Mouse (Mus musculus): ENCODE data around the gene Dhrs7. TPM values are rescaled to one million over a fixed set of nuclear protein-coding genes. Genes with fewer than 3 reads are reported as not detected.
"Not testable (repeated sequence)": the region's sequence is repeated elsewhere in the genome, so short reads cannot be mapped to it uniquely, and the experiment has no call there.

Dhrs7 gene
- polyA plus RNA-seq (2015; fragmentation: Nextera tagmentation; extraction: Ambion mirVana): 11.4 and 14.2 TPM in 2 replicates

- WGBS: 3% methylated on average over 33 of the region's 33 CpGs
- Histone ChIP-seq H3K9me3 (no peaks in the 10 kb centered on the region), H3K36me3 (no peaks in the 10 kb centered on the region), H3K9ac (peak within 1 kb of the TSS; percentile 72), H3K4me2 (replicated peaks) (peak within 1 kb of the TSS; percentile 91), H3K4me3 (peak within 1 kb of the TSS; percentile 62), H3K4me1 (peaks cover 12% of the 10 kb centered on the region; the same call in 1 of the 2 replicates), H3K27ac (no peak within 1 kb of the TSS), H3K27me3 (peaks cover 8% of the 10 kb centered on the region; the same call in 1 of the 2 replicates)
- ATAC-seq (ENCODE audit: low FRiP score, low read depth): peak; percentile 81
Observed at GRCm38 (mm10) chr12:72664735-72665337, at the start of gene Dhrs7. Gene Dhrs7 (minus strand): TSS chr12:72664909.

- Histone ChIP-seq H3K4me3 (no peak overlapping the region), H3K27ac (no peak overlapping the region), H3K4me2 (replicated peaks) (no peak overlapping the region), H3K27me3 (no peaks in the 10 kb centered on the region), H3K9me3 (peaks cover 8% of the 10 kb centered on the region), H3K4me1 (no peaks in the 10 kb centered on the region), H3K36me3 (no peaks in the 10 kb centered on the region), H3K9ac (no peak overlapping the region)
- 95% methylated on average over 3 of the region's 3 CpGs for whole genome bisulfite sequencing
- no peak for ATAC-seq (ENCODE audit: low FRiP score, low read depth)
Observed at GRCm38 (mm10) chr12:72709981-72710380, 45.3 kb upstream of the Dhrs7 start.

- WGBS: 89% methylated on average over 4 of the region's 4 CpGs
- no peak overlapping the region for H3K4me2 ChIP-seq (replicated peaks)
- H3K9me3 ChIP-seq: no peaks in the 10 kb centered on the region
- H3K4me1 ChIP-seq: 0 out of 2 replicates have a peak, but pooled peaks cover 4% of the 10 kb centered on the region
- no peak for ATAC-seq (ENCODE audit: low FRiP score, low read depth)
- H3K9ac ChIP-seq: no peak overlapping the region
- no peaks in the 10 kb centered on the region for H3K27me3 ChIP-seq
- no peaks in the 10 kb centered on the region for H3K36me3 ChIP-seq
- H3K4me3 ChIP-seq: no peak overlapping the region
- H3K27ac ChIP-seq: no peak overlapping the region
Observed at GRCm38 (mm10) chr12:72704068-72704467, 39.4 kb upstream of the Dhrs7 start.

GRCm38 (mm10) chr12:72700013-72700412 lies 35.3 kb upstream of the Dhrs7 start:
- Histone ChIP-seq H3K27ac (no peak overlapping the region), H3K4me1 (0 out of 2 replicates have a peak, but pooled peaks cover 4% of the 10 kb centered on the region), H3K36me3 (no peaks in the 10 kb centered on the region), H3K4me2 (replicated peaks) (no peak overlapping the region), H3K27me3 (no peaks in the 10 kb centered on the region), H3K9me3 (no peaks in the 10 kb centered on the region), H3K4me3 (no peak overlapping the region), H3K9ac (no peak overlapping the region)
- ATAC-seq (ENCODE audit: low FRiP score, low read depth): no peak
- 4% methylated on average over 1 of the region's 1 CpGs for WGBS

GRCm38 (mm10) chr12:72694901-72695463 lies 30.3 kb upstream of the Dhrs7 start:
- 0 out of 2 replicates have a peak, but pooled peaks cover 1% of the 10 kb centered on the region for H3K4me1 ChIP-seq
- no peak overlapping the region for H3K4me3 ChIP-seq
- ATAC-seq (ENCODE audit: low FRiP score, low read depth): no peak
- H3K27ac ChIP-seq: no peak overlapping the region
- no peaks in the 10 kb centered on the region for H3K27me3 ChIP-seq
- H3K9me3 ChIP-seq: no peaks in the 10 kb centered on the region
- H3K36me3 ChIP-seq: no peaks in the 10 kb centered on the region
- no peak overlapping the region for H3K9ac ChIP-seq
- WGBS: 45% methylated on average over 9 of the region's 9 CpGs
- H3K4me2 ChIP-seq (replicated peaks): no peak overlapping the region

GRCm38 (mm10) chr12:72694438-72694837 lies 29.7 kb upstream of the Dhrs7 start:
- no peaks in the 10 kb centered on the region for H3K27me3 ChIP-seq
- H3K9me3 ChIP-seq: no peaks in the 10 kb centered on the region
- H3K36me3 ChIP-seq: no peaks in the 10 kb centered on the region
- no peak overlapping the region for H3K4me3 ChIP-seq
- H3K4me1 ChIP-seq: no peaks in the 10 kb centered on the region
- H3K9ac ChIP-seq: no peak overlapping the region
- H3K4me2 ChIP-seq (replicated peaks): no peak overlapping the region
- H3K27ac ChIP-seq: no peak overlapping the region
- no peak for ATAC-seq (ENCODE audit: low FRiP score, low read depth)
- WGBS: 74% methylated on average over 12 of the region's 12 CpGs

- Histone ChIP-seq H3K9ac (no peak overlapping the region), H3K27me3 (no peaks in the 10 kb centered on the region)
- 46% methylated on average over 6 of the region's 6 CpGs for WGBS
Observed at GRCm38 (mm10) chr12:72693895-72694294, 29.2 kb upstream of the Dhrs7 start.

GRCm38 (mm10) chr12:72688281-72688680 lies 23.6 kb upstream of the Dhrs7 start:
- not testable (repeated sequence) for ATAC-seq (ENCODE audit: low FRiP score, low read depth); H3K27me3 ChIP-seq; H3K9me3 ChIP-seq; H3K36me3 ChIP-seq; H3K4me2 ChIP-seq (replicated peaks); H3K4me3 ChIP-seq; H3K27ac ChIP-seq; H3K9ac ChIP-seq; H3K4me1 ChIP-seq
- WGBS: 64% methylated on average over 2 of the region's 2 CpGs

More at GRCm38 (mm10) chr12:72693895-72694294, 29.2 kb upstream of the Dhrs7 start:
- no peaks in the 10 kb centered on the region for H3K4me1 ChIP-seq
- no peak overlapping the region for H3K27ac ChIP-seq
- no peaks in the 10 kb centered on the region for H3K36me3 ChIP-seq
- no peak overlapping the region for H3K4me2 ChIP-seq (replicated peaks)
- no peaks in the 10 kb centered on the region for H3K9me3 ChIP-seq
- ATAC-seq (ENCODE audit: low FRiP score, low read depth): no peak
- H3K4me3 ChIP-seq: no peak overlapping the region

GRCm38 (mm10) chr12:72687741-72688140 lies 23.0 kb upstream of the Dhrs7 start:
- H3K4me3 ChIP-seq; ATAC-seq (ENCODE audit: low FRiP score, low read depth); H3K27me3 ChIP-seq; H3K9me3 ChIP-seq; H3K27ac ChIP-seq; H3K4me1 ChIP-seq; H3K9ac ChIP-seq; H3K4me2 ChIP-seq (replicated peaks); H3K36me3 ChIP-seq: not testable (repeated sequence)
- 41% methylated on average over 6 of the region's 6 CpGs for WGBS

GRCm38 (mm10) chr12:72686566-72686965 lies 21.9 kb upstream of the Dhrs7 start:
- not testable (repeated sequence) for H3K4me3 ChIP-seq; H3K36me3 ChIP-seq; H3K9ac ChIP-seq; H3K4me2 ChIP-seq (replicated peaks); H3K27ac ChIP-seq; ATAC-seq (ENCODE audit: low FRiP score, low read depth); H3K4me1 ChIP-seq; H3K9me3 ChIP-seq; H3K27me3 ChIP-seq
- 72% methylated on average over 4 of the region's 4 CpGs for WGBS

GRCm38 (mm10) chr12:72683612-72684011 lies 18.9 kb upstream of the Dhrs7 start:
- Histone ChIP-seq H3K27me3 (no peaks in the 10 kb centered on the region), H3K36me3 (no peaks in the 10 kb centered on the region), H3K4me3 (no peak overlapping the region), H3K9me3 (no peaks in the 10 kb centered on the region), H3K4me1 (no peaks in the 10 kb centered on the region), H3K27ac (no peak overlapping the region), H3K4me2 (replicated peaks) (no peak overlapping the region), H3K9ac (no peak overlapping the region)
- ATAC-seq (ENCODE audit: low FRiP score, low read depth): no peak
- 91% methylated on average over 3 of the region's 3 CpGs for WGBS

GRCm38 (mm10) chr12:72682511-72683282 lies 18.0 kb upstream of the Dhrs7 start:
- no peak overlapping the region for H3K9ac ChIP-seq
- no peaks in the 10 kb centered on the region for H3K36me3 ChIP-seq
- no peaks in the 10 kb centered on the region for H3K4me1 ChIP-seq
- 59% methylated on average over 8 of the region's 8 CpGs for WGBS
- H3K9me3 ChIP-seq: no peaks in the 10 kb centered on the region
- H3K27me3 ChIP-seq: no peaks in the 10 kb centered on the region
- no peak overlapping the region for H3K27ac ChIP-seq
- ATAC-seq (ENCODE audit: low FRiP score, low read depth): no peak
- H3K4me3 ChIP-seq: no peak overlapping the region
- H3K4me2 ChIP-seq (replicated peaks): no peak overlapping the region

All from limb, embryonic 13.5 days (tissue).